Mouse (Mus musculus): ENCODE measurements at regions not wholly inside any gene's neighbourhood (a gene's known extent, or its start where the extent isn't known, plus 50 kb on each side); places are given as distances from the start of the nearest gene placed in this dataset.

- Histone ChIP-seq H3K36me3 (ENCODE audit: insufficient read depth, low read length) (no peaks in the 10 kb centered on the region), H3K4me1 (ENCODE audit: insufficient read depth, low read length) (no peaks in the 10 kb centered on the region), H3K27ac (ENCODE audit: low read depth, low read length) (no peak overlapping the region), H3K27me3 (ENCODE audit: insufficient read depth, low read length) (0 out of 2 replicates have a peak, but pooled peaks cover 5% of the 10 kb centered on the region), H3K9me3 (ENCODE audit: low read length) (no peaks in the 10 kb centered on the region), H3K9ac (replicated peaks; ENCODE audit: low read length, poor library complexity, severe bottlenecking) (no peak overlapping the region), H3K4me3 (ENCODE audit: low read depth, low read length) (no peak overlapping the region), H3K4me2 (ENCODE audit: low read depth, low read length, poor library complexity, severe bottlenecking) (no peak overlapping the region)
- ATAC-seq (ENCODE audit: low FRiP score), result no peak
- WGBS, result 65% methylated on average over 8 of the region's 8 CpGs
- DNase-seq (ENCODE audit: low spot score), result peak; percentile 28
- TF ChIP-seq CTCF (IDR thresholded peaks at IDR 0.05), result no peak
These were observed 160.7 kb upstream of the Hes1 start for GRCm38 (mm10) chr16:29903510-29903909.

GRCm38 (mm10) chr16:29904183-29904775 lies 159.9 kb upstream of the Hes1 start:
- 81% methylated on average over 9 of the region's 9 CpGs for WGBS
- Histone ChIP-seq H3K36me3 (ENCODE audit: insufficient read depth, low read length) (no peaks in the 10 kb centered on the region), H3K9ac (replicated peaks; ENCODE audit: low read length, poor library complexity, severe bottlenecking) (no peak overlapping the region), H3K4me1 (ENCODE audit: insufficient read depth, low read length) (no peaks in the 10 kb centered on the region), H3K27ac (ENCODE audit: low read depth, low read length) (no peak overlapping the region), H3K27me3 (ENCODE audit: insufficient read depth, low read length) (0 out of 2 replicates have a peak, but pooled peaks cover 5% of the 10 kb centered on the region), H3K4me3 (ENCODE audit: low read depth, low read length) (no peak overlapping the region), H3K9me3 (ENCODE audit: low read length) (no peaks in the 10 kb centered on the region), H3K4me2 (ENCODE audit: low read depth, low read length, poor library complexity, severe bottlenecking) (no peak overlapping the region)
- ATAC-seq (ENCODE audit: low FRiP score), result no peak
- no peak for DNase-seq (ENCODE audit: low spot score)
- TF ChIP-seq CTCF (IDR thresholded peaks at IDR 0.05), result no peak

- H3K4me3 ChIP-seq (ENCODE audit: low read depth, low read length), result no peak overlapping the region
- no peaks in the 10 kb centered on the region for H3K36me3 ChIP-seq (ENCODE audit: insufficient read depth, low read length)
- no peak overlapping the region for H3K9ac ChIP-seq (replicated peaks; ENCODE audit: low read length, poor library complexity, severe bottlenecking)
- ATAC-seq (ENCODE audit: low FRiP score), result no peak
- no peak for DNase-seq (ENCODE audit: low spot score)
- 0 out of 2 replicates have a peak, but pooled peaks cover 6% of the 10 kb centered on the region for H3K9me3 ChIP-seq (ENCODE audit: low read length)
- no peak overlapping the region for H3K4me2 ChIP-seq (ENCODE audit: low read depth, low read length, poor library complexity, severe bottlenecking)
- no peak overlapping the region for H3K27ac ChIP-seq (ENCODE audit: low read depth, low read length)
- 60% methylated on average over 7 of the region's 7 CpGs for WGBS
- no peak for TF ChIP-seq CTCF (IDR thresholded peaks at IDR 0.05)
- H3K27me3 ChIP-seq (ENCODE audit: insufficient read depth, low read length), result 0 out of 2 replicates have a peak, but pooled peaks cover 5% of the 10 kb centered on the region
- H3K4me1 ChIP-seq (ENCODE audit: insufficient read depth, low read length), result no peaks in the 10 kb centered on the region
These were observed 156.9 kb upstream of the Hes1 start for GRCm38 (mm10) chr16:29907331-29907730.

GRCm38 (mm10) chr16:29908031-29908430 lies 156.2 kb upstream of the Hes1 start:
- H3K4me1 ChIP-seq (ENCODE audit: insufficient read depth, low read length), result no peaks in the 10 kb centered on the region
- 32% methylated on average over 8 of the region's 8 CpGs for WGBS
- H3K36me3 ChIP-seq (ENCODE audit: insufficient read depth, low read length), result no peaks in the 10 kb centered on the region
- ATAC-seq (ENCODE audit: low FRiP score), result no peak
- no peak overlapping the region for H3K27ac ChIP-seq (ENCODE audit: low read depth, low read length)
- H3K4me2 ChIP-seq (ENCODE audit: low read depth, low read length, poor library complexity, severe bottlenecking), result no peak overlapping the region
- H3K4me3 ChIP-seq (ENCODE audit: low read depth, low read length), result no peak overlapping the region
- H3K27me3 ChIP-seq (ENCODE audit: insufficient read depth, low read length), result 0 out of 2 replicates have a peak, but pooled peaks cover 5% of the 10 kb centered on the region
- DNase-seq (ENCODE audit: low spot score), result no peak
- 0 out of 2 replicates have a peak, but pooled peaks cover 6% of the 10 kb centered on the region for H3K9me3 ChIP-seq (ENCODE audit: low read length)
- no peak overlapping the region for H3K9ac ChIP-seq (replicated peaks; ENCODE audit: low read length, poor library complexity, severe bottlenecking)
- TF ChIP-seq CTCF (IDR thresholded peaks at IDR 0.05), result no peak

- WGBS, result 52% methylated on average over 5 of the region's 5 CpGs
- H3K4me1 ChIP-seq (ENCODE audit: insufficient read depth, low read length), result no peaks in the 10 kb centered on the region
- H3K27me3 ChIP-seq (ENCODE audit: insufficient read depth, low read length), result 0 out of 2 replicates have a peak, but pooled peaks cover 5% of the 10 kb centered on the region
- H3K36me3 ChIP-seq (ENCODE audit: insufficient read depth, low read length), result no peaks in the 10 kb centered on the region
- no peak overlapping the region for H3K27ac ChIP-seq (ENCODE audit: low read depth, low read length)
- TF ChIP-seq CTCF (IDR thresholded peaks at IDR 0.05), result no peak
- H3K4me2 ChIP-seq (ENCODE audit: low read depth, low read length, poor library complexity, severe bottlenecking), result no peak overlapping the region
- ATAC-seq (ENCODE audit: low FRiP score), result no peak
- H3K4me3 ChIP-seq (ENCODE audit: low read depth, low read length), result no peak overlapping the region
- 0 out of 2 replicates have a peak, but pooled peaks cover 6% of the 10 kb centered on the region for H3K9me3 ChIP-seq (ENCODE audit: low read length)
- no peak overlapping the region for H3K9ac ChIP-seq (replicated peaks; ENCODE audit: low read length, poor library complexity, severe bottlenecking)
- DNase-seq (ENCODE audit: low spot score), result no peak
These were observed 154.2 kb upstream of the Hes1 start for GRCm38 (mm10) chr16:29909923-29910465.

GRCm38 (mm10) chr16:29911164-29911571 lies 153.0 kb upstream of the Hes1 start:
- Histone ChIP-seq H3K36me3 (ENCODE audit: insufficient read depth, low read length) (no peaks in the 10 kb centered on the region), H3K4me1 (ENCODE audit: insufficient read depth, low read length) (no peaks in the 10 kb centered on the region), H3K9ac (replicated peaks; ENCODE audit: low read length, poor library complexity, severe bottlenecking) (no peak overlapping the region), H3K4me2 (ENCODE audit: low read depth, low read length, poor library complexity, severe bottlenecking) (no peak overlapping the region), H3K9me3 (ENCODE audit: low read length) (0 out of 2 replicates have a peak, but pooled peaks cover 6% of the 10 kb centered on the region), H3K27ac (ENCODE audit: low read depth, low read length) (no peak overlapping the region), H3K4me3 (ENCODE audit: low read depth, low read length) (no peak overlapping the region), H3K27me3 (ENCODE audit: insufficient read depth, low read length) (0 out of 2 replicates have a peak, but pooled peaks cover 5% of the 10 kb centered on the region)
- no peak for ATAC-seq (ENCODE audit: low FRiP score)
- WGBS, result 84% methylated on average over 7 of the region's 7 CpGs
- no peak for TF ChIP-seq CTCF (IDR thresholded peaks at IDR 0.05)
- DNase-seq (ENCODE audit: low spot score), result no peak

Data from midbrain, postnatal 0 days (tissue).